Comparison of ENCODE assay signal across 8 mouse cellular contexts in genomic region chr14:101294693-101295092, GRCm38 (mm10).
DNase-seq lines count a peak whose midpoint lies in the region; ATAC-seq lines count a peak whose summit lies in the region.

No protein-coding gene starts in this region.

- WGBS in forebrain, embryonic 12.5 days: 33% methylated on average over 7 of the region's 7 CpGs
- 36% methylated on average over 7 of the region's 7 CpGs for WGBS in forebrain, embryonic 10.5 days

- no peak overlapping the region for H3K27ac ChIP-seq in forebrain, embryonic 12.5 days
- no peak overlapping the region for H3K27ac ChIP-seq in forebrain, embryonic 10.5 days

- intact Hi-C loops in left cerebral cortex, postnatal 10 days (cut with DNase I): loop anchor here (10.0 kb wide), 1 partner anchor 1360 kb away; no protein-coding TSS in a partner anchor

- no peak overlapping the region for H3K4me2 ChIP-seq in forebrain, embryonic 12.5 days

- no peak overlapping the region for H3K9ac ChIP-seq in forebrain, embryonic 12.5 days

- ATAC-seq in forebrain, embryonic 12.5 days (ENCODE audit: low FRiP score): peak; percentile 49; the same call in 1 of the 2 replicates
- ATAC-seq in granulocyte monocyte progenitor cell, adult 5-6 weeks (replicated peaks; ENCODE audit: poor library complexity, severe bottlenecking): peak; percentile 66; the same call in 1 of the 2 replicates

- H3K9me3 ChIP-seq in forebrain, embryonic 12.5 days: no peaks in the 10 kb centered on the region
- no peaks in the 10 kb centered on the region for H3K9me3 ChIP-seq in forebrain, embryonic 10.5 days

- no peaks in the 10 kb centered on the region for H3K4me1 ChIP-seq in forebrain, embryonic 12.5 days
- no peaks in the 10 kb centered on the region for H3K4me1 ChIP-seq in forebrain, embryonic 10.5 days

- H3K27me3 ChIP-seq in forebrain, embryonic 12.5 days: no peaks in the 10 kb centered on the region
- no peaks in the 10 kb centered on the region for H3K27me3 ChIP-seq in forebrain, embryonic 10.5 days (ENCODE audit: poor library complexity, severe bottlenecking)

- DNase-seq in forebrain, embryonic 10.5 days (ENCODE audit: extremely low spot score, low spot score): no peak
- peak; percentile 42 for DNase-seq in 3T3-L1 (ENCODE audit: low read depth, low spot score)
- DNase-seq in adrenal gland, postnatal 36 days: peak; percentile 27 to 53
- peak; percentile 38 to 49 for DNase-seq in left cerebral cortex, postnatal 10 days (ENCODE audit: extremely low spot score in 1 of 2, low spot score in 2 of 2)
- DNase-seq in right cerebral cortex, adult 2 months (ENCODE audit: low spot score in 2 of 2): peak; percentile 60 to 68
- no peak for DNase-seq in spleen, postnatal 36 days (ENCODE audit: low spot score in 2 of 2)

- H3K4me3 ChIP-seq in forebrain, embryonic 12.5 days (replicated peaks): no peak overlapping the region
- H3K4me3 ChIP-seq in forebrain, embryonic 10.5 days: no peak overlapping the region

- H3K36me3 ChIP-seq in forebrain, embryonic 12.5 days (replicated peaks): no peaks in the 10 kb centered on the region
- no peaks in the 10 kb centered on the region for H3K36me3 ChIP-seq in forebrain, embryonic 10.5 days (replicated peaks)

Comparison
In these comparisons a context has a peak if more than half of its experiments do, and no peak if none do; other contexts are left out.
1. DNase-seq: peak in 3T3-L1 (single experiment), adrenal gland, postnatal 36 days (2 of 2), left cerebral cortex, postnatal 10 days (2 of 2) and right cerebral cortex, adult 2 months (2 of 2); none in forebrain, embryonic 10.5 days (single experiment) and spleen, postnatal 36 days (0 of 2).